Mouse (Mus musculus) embryonic facial prominence, embryonic 14.5 days (tissue): Measurements from ENCODE around the gene Rtn4rl2. TPM values are rescaled to one million over a fixed set of nuclear protein-coding genes. Genes with fewer than 3 reads are reported as not detected.

ENCODE experiments used
- ATAC-seq: fragments of 200-750 bp; cut with Nextera tagmentation; 2 replicates; pipeline ENCODE4 v1.8.0; 2017; ENCODE audit warnings: low read depth, moderate number of reproducible peaks, moderate TSS enrichment
- DNase-seq: peaks from one replicate; pipeline ENCODE4 v3.0.0-alpha.2; 2015; ENCODE audit warnings: low spot score
- H3K27ac ChIP-seq: fragments of 300-500 bp; sonication (generic); replicated peaks from 2 replicates; pipeline ENCODE4 v1.5.1; 2014; ENCODE audit warnings: low read depth, mild to moderate bottlenecking, low read length, moderate library complexity
- H3K27me3 ChIP-seq: fragments of 300-500 bp; sonication (generic); replicated peaks from 2 replicates; pipeline ENCODE4 v1.6.1; 2014; ENCODE audit warnings: low read length; ENCODE audit not compliant: control insufficient read depth, insufficient read depth
- H3K36me3 ChIP-seq: fragments of 300-500 bp; sonication (generic); 2 replicates; pipeline ENCODE4 v1.6.1; 2014; ENCODE audit warnings: low read length, mixed read lengths; ENCODE audit not compliant: control insufficient read depth, insufficient read depth
- H3K4me1 ChIP-seq: fragments of 300-500 bp; sonication (generic); 2 replicates; pipeline ENCODE4 v1.6.1; 2014; ENCODE audit warnings: antibody characterized with exemption, low read length; ENCODE audit not compliant: control insufficient read depth, insufficient read depth
- H3K4me2 ChIP-seq: fragments of 300-500 bp; sonication (generic); 2 replicates; pipeline ENCODE4 v1.6.1; 2014; ENCODE audit warnings: low read depth, mild to moderate bottlenecking, low read length, moderate library complexity, mixed read lengths
- H3K4me3 ChIP-seq: fragments of 300-500 bp; sonication (generic); 2 replicates; pipeline ENCODE4 v1.5.1; 2014; ENCODE audit warnings: low read depth, mild to moderate bottlenecking, low read length
- H3K9ac ChIP-seq: fragments of 300-500 bp; sonication (generic); 2 replicates; pipeline ENCODE4 v1.6.1; 2014; ENCODE audit warnings: low read depth, mild to moderate bottlenecking, low read length, moderate library complexity, mixed read lengths
- H3K9me3 ChIP-seq: fragments of 300-500 bp; sonication (generic); 2 replicates; pipeline ENCODE4 v1.6.1; 2016; ENCODE audit warnings: low read length; ENCODE audit not compliant: control insufficient read depth
- WGBS: fragments of 180-500 bp; shearing (Covaris S2); extraction: QIAGEN DNeasy Blood & Tissue Kit; methylation state at CpG from one replicate; pipeline ENCODE4 v1.1.7; 2014; 5-methylcytosine and 5-hydroxymethylcytosine counted together
- polyA plus RNA-seq: library from polyadenylated mRNA; unstranded; fragments of >200 nt; fragmentation: Nextera tagmentation; extraction: Ambion mirVana; gene quantifications from 2 replicates; pipeline ENCODE4 v1.2.1, GENCODE M21; 2014

Rtn4rl2 gene
- polyA plus RNA-seq, 1 experiment from 2014 or later, result 3.4 TPM

- peak overlapping the region; percentile 29 for H3K4me3 ChIP-seq
- H3K27ac ChIP-seq, result no peak overlapping the region
- ATAC-seq, result peak; percentile 10; the same call in 1 of the 2 replicates
- H3K4me1 ChIP-seq, result peaks cover 17% of the 10 kb centered on the region
- no peaks in the 10 kb centered on the region for H3K9me3 ChIP-seq
- peak overlapping the region; percentile 54 for H3K4me2 ChIP-seq
- WGBS, result under 1% methylated on average over 20 of the region's 28 CpGs
- peak; percentile 79 for DNase-seq
- H3K36me3 ChIP-seq, result no peaks in the 10 kb centered on the region
- peak overlapping the region; percentile 38; the same call in 1 of the 2 replicates for H3K9ac ChIP-seq
- peaks cover 57% of the 10 kb centered on the region for H3K27me3 ChIP-seq
Measured at GRCm38 (mm10) chr2:84888657-84889315, 2.3 kb upstream of the Rtn4rl2 start.

- Histone ChIP-seq H3K27ac (no peak overlapping the region), H3K27me3 (peaks cover 68% of the 10 kb centered on the region), H3K4me1 (peaks cover 17% of the 10 kb centered on the region), H3K9me3 (no peaks in the 10 kb centered on the region), H3K9ac (peak overlapping the region; percentile 43), H3K4me3 (peak overlapping the region; percentile 61), H3K4me2 (peak overlapping the region; percentile 93), H3K36me3 (no peaks in the 10 kb centered on the region)
- WGBS, result under 1% methylated on average over 58 of the region's 58 CpGs
- DNase-seq (peak; percentile 43), ATAC-seq (peak; percentile 16; the same call in 1 of the 2 replicates)
Measured at GRCm38 (mm10) chr2:84887411-84888271, 1.1 kb upstream of the Rtn4rl2 start.

GRCm38 (mm10) chr2:84886821-84887281, 341 bp upstream of the Rtn4rl2 start:
- Histone ChIP-seq H3K27ac (no peak overlapping the region), H3K9ac (peak overlapping the region; percentile 53), H3K27me3 (peaks cover 75% of the 10 kb centered on the region), H3K4me3 (peak overlapping the region; percentile 61), H3K4me2 (peak overlapping the region; percentile 93), H3K9me3 (no peaks in the 10 kb centered on the region), H3K36me3 (no peaks in the 10 kb centered on the region), H3K4me1 (peaks cover 17% of the 10 kb centered on the region)
- DNase-seq (peak; percentile 77), ATAC-seq (peak; percentile 51; the same call in 1 of the 2 replicates)
- WGBS, result 0% methylated on average over 3 of the region's 39 CpGs

- Histone ChIP-seq H3K27ac (no peak overlapping the region), H3K9me3 (no peaks in the 10 kb centered on the region), H3K4me3 (peak overlapping the region; percentile 61), H3K4me2 (peak overlapping the region; percentile 93), H3K4me1 (peaks cover 17% of the 10 kb centered on the region), H3K27me3 (peaks cover 79% of the 10 kb centered on the region), H3K9ac (no peak overlapping the region), H3K36me3 (no peaks in the 10 kb centered on the region)
- DNase-seq, result no peak
- 10% methylated on average over 20 of the region's 23 CpGs for WGBS
- no peak for ATAC-seq
Measured at GRCm38 (mm10) chr2:84885084-84886055, 1.1 kb downstream of the Rtn4rl2 start.

GRCm38 (mm10) chr2:84884611-84885010, 1.9 kb downstream of the Rtn4rl2 start:
- Histone ChIP-seq H3K27ac (no peak overlapping the region), H3K36me3 (no peaks in the 10 kb centered on the region), H3K27me3 (peaks cover 77% of the 10 kb centered on the region), H3K4me3 (no peak overlapping the region), H3K4me1 (peaks cover 17% of the 10 kb centered on the region), H3K4me2 (no peak overlapping the region), H3K9ac (no peak overlapping the region), H3K9me3 (no peaks in the 10 kb centered on the region)
- DNase-seq, result no peak
- 45% methylated on average over 4 of the region's 4 CpGs for WGBS
- ATAC-seq, result no peak

- Histone ChIP-seq H3K4me3 (no peak overlapping the region), H3K4me1 (peaks cover 12% of the 10 kb centered on the region; the same call in 1 of the 2 replicates), H3K9ac (peak overlapping the region; percentile 9; the same call in 1 of the 2 replicates), H3K27me3 (peaks cover 70% of the 10 kb centered on the region), H3K9me3 (no peaks in the 10 kb centered on the region), H3K27ac (no peak overlapping the region), H3K36me3 (no peaks in the 10 kb centered on the region), H3K4me2 (peak overlapping the region; percentile 27; the same call in 1 of the 2 replicates)
- WGBS, result 69% methylated on average over 4 of the region's 4 CpGs
- ATAC-seq, result no peak
- no peak for DNase-seq
Measured at GRCm38 (mm10) chr2:84883942-84884341, 2.6 kb downstream of the Rtn4rl2 start.

- peak overlapping the region; percentile 0; the same call in 1 of the 2 replicates for H3K4me3 ChIP-seq
Measured at GRCm38 (mm10) chr2:84883530-84883929, 3.0 kb downstream of the Rtn4rl2 start.

More at GRCm38 (mm10) chr2:84883530-84883929, 3.0 kb downstream of the Rtn4rl2 start:
- Histone ChIP-seq H3K9me3 (no peaks in the 10 kb centered on the region), H3K9ac (peak overlapping the region; percentile 9; the same call in 1 of the 2 replicates), H3K4me2 (peak overlapping the region; percentile 27), H3K36me3 (no peaks in the 10 kb centered on the region), H3K27ac (no peak overlapping the region), H3K4me1 (peaks cover 8% of the 10 kb centered on the region; the same call in 1 of the 2 replicates), H3K27me3 (peaks cover 66% of the 10 kb centered on the region)
- ATAC-seq (no peak), DNase-seq (no peak)
- WGBS, result 0% methylated on average over 3 of the region's 11 CpGs
